Mouse (Mus musculus) CH12.LX (cell line): ENCODE data around the gene Gm17581.

Experiments used
- CTCF ChIP-seq, 2 experiments: IDR thresholded peaks in 1 of 2; conservative IDR thresholded peaks in 1 of 2; 2 replicates each; pipeline ENCODE4 v1.5.1; 2011 to 2012; ENCODE audit warnings: low read depth in 2 of 2, low read length in 2 of 2, improper control_type of control experiment in 1 of 2, inconsistent platforms in 1 of 2, mild to moderate bottlenecking in 1 of 2, moderate library complexity in 1 of 2
- E2F4 ChIP-seq: IDR thresholded peaks from 2 replicates; pipeline ENCODE4 v1.6.1; 2011; ENCODE audit warnings: low read depth, low read length, improper control_type of control experiment; ENCODE audit not compliant: insufficient replicate concordance
- EP300 ChIP-seq: IDR thresholded peaks from 2 replicates; pipeline ENCODE4 v1.6.1; 2011; ENCODE audit warnings: low read length, improper control_type of control experiment
- HCFC1 ChIP-seq: IDR thresholded peaks from 2 replicates; pipeline ENCODE4 v1.6.1; 2012; ENCODE audit warnings: low read depth, mild to moderate bottlenecking, inconsistent platforms, low read length, improper control_type of control experiment
- KAT2A ChIP-seq: IDR thresholded peaks from 2 replicates; pipeline ENCODE4 v1.6.1; 2012; ENCODE audit warnings: low read length, improper control_type of control experiment, inconsistent platforms; ENCODE audit not compliant: insufficient replicate concordance
- MAX ChIP-seq: IDR thresholded peaks from 2 replicates; pipeline ENCODE4 v1.6.1; 2011; ENCODE audit warnings: low read length, improper control_type of control experiment
- MAZ ChIP-seq: IDR thresholded peaks from 2 replicates; pipeline ENCODE4 v1.6.1; 2012; ENCODE audit warnings: low read depth, mild to moderate bottlenecking, inconsistent platforms, low read length, improper control_type of control experiment, moderate library complexity
- PAX5 ChIP-seq: IDR thresholded peaks from 2 replicates; pipeline ENCODE4 v1.6.1; 2012; ENCODE audit warnings: low read length, inconsistent platforms, mixed read lengths
- POLR2A ChIP-seq: IDR thresholded peaks from 2 replicates; pipeline ENCODE4 v1.6.1; 2011; ENCODE audit warnings: low read depth, mild to moderate bottlenecking, improper control_type of control experiment, low read length
- SMC3 ChIP-seq: IDR thresholded peaks from 2 replicates; pipeline ENCODE4 v1.6.1; 2011; ENCODE audit warnings: low read depth, low read length, improper control_type of control experiment
- ZC3H11A ChIP-seq: IDR thresholded peaks from 2 replicates; pipeline ENCODE4 v1.6.1; 2012; ENCODE audit warnings: low read depth, mild to moderate bottlenecking, inconsistent platforms, low read length, improper control_type of control experiment
- ZMIZ1 ChIP-seq: IDR thresholded peaks from 2 replicates; pipeline ENCODE4 v1.6.1; 2012; ENCODE audit warnings: low read depth, mild to moderate bottlenecking, inconsistent platforms, low read length, improper control_type of control experiment

GRCm38 (mm10) chr2:155693136-155693535 lies 42.5 kb downstream of the Gm17581 start:
- TF ChIP-seq CTCF (conservative IDR thresholded peaks at IDR 0.05 in 1 of 2, IDR thresholded peaks at IDR 0.05 in 1 of 2; ENCODE audit: low read depth in 2 of 2, low read length in 2 of 2) = no peak
- TF ChIP-seq POLR2A = no peak
- no peak for TF ChIP-seq PAX5
- no peak for TF ChIP-seq EP300
- no peak for TF ChIP-seq HCFC1
- TF ChIP-seq MAX = no peak
- TF ChIP-seq KAT2A = no peak
- TF ChIP-seq E2F4 = no peak
- no peak for TF ChIP-seq MAZ
- no peak for TF ChIP-seq SMC3
- no peak for TF ChIP-seq ZMIZ1
- TF ChIP-seq ZC3H11A = no peak
